Mouse (Mus musculus) heart, adult 9 months (tissue): ENCODE results near the gene Pacsin1.

Source experiments
- DNase-seq, 2 experiments: peaks; one replicate each; pipeline ENCODE4 v3.0.0; 2022; ENCODE audit warnings: low spot score in 2 of 2

The Pacsin1 gene

GRCm38 (mm10) chr17:27655089-27656010 lies at the start of gene Pacsin1:
Gene Pacsin1, plus strand, starts transcription at chr17:27655509.
- DNase-seq = no peak

- no peak for DNase-seq
Measured at GRCm38 (mm10) chr17:27609576-27609975, 45.7 kb upstream of the Pacsin1 start.

GRCm38 (mm10) chr17:27610679-27611518 lies 44.4 kb upstream of the Pacsin1 start:
- no peak for DNase-seq

- DNase-seq = no peak
Measured at GRCm38 (mm10) chr17:27611519-27611884, 43.8 kb upstream of the Pacsin1 start.

GRCm38 (mm10) chr17:27611994-27612393 lies 43.3 kb upstream of the Pacsin1 start:
- no peak for DNase-seq

GRCm38 (mm10) chr17:27613016-27613415 lies 42.3 kb upstream of the Pacsin1 start:
- DNase-seq = no peak

GRCm38 (mm10) chr17:27615388-27615787 lies 39.9 kb upstream of the Pacsin1 start:
- peak in 1 of 2 experiments; percentile 40 for DNase-seq

- peak; percentile 29 to 33 for DNase-seq
Measured at GRCm38 (mm10) chr17:27621161-27621560, 34.1 kb upstream of the Pacsin1 start.

- DNase-seq = no peak
Measured at GRCm38 (mm10) chr17:27621705-27622531, 33.4 kb upstream of the Pacsin1 start.

- DNase-seq = no peak
Measured at GRCm38 (mm10) chr17:27622611-27623359, 32.5 kb upstream of the Pacsin1 start.

GRCm38 (mm10) chr17:27623360-27624326 lies 31.7 kb upstream of the Pacsin1 start, which contains the start of gene Nudt3:
Gene Nudt3, minus strand, starts transcription at chr17:27623495.
- peak; percentile 90 to 91 for DNase-seq

- DNase-seq = no peak
Measured at GRCm38 (mm10) chr17:27625455-27626251, 29.7 kb upstream of the Pacsin1 start.

GRCm38 (mm10) chr17:27626681-27627080 lies 28.6 kb upstream of the Pacsin1 start:
- DNase-seq = no peak

- no peak for DNase-seq
Measured at GRCm38 (mm10) chr17:27627451-27627850, 27.9 kb upstream of the Pacsin1 start.

- no peak for DNase-seq
Measured at GRCm38 (mm10) chr17:27628376-27628775, 26.9 kb upstream of the Pacsin1 start.

- DNase-seq = peak; percentile 31 to 79
Measured at GRCm38 (mm10) chr17:27629249-27630020, 25.9 kb upstream of the Pacsin1 start.

GRCm38 (mm10) chr17:27634871-27635574 lies 20.3 kb upstream of the Pacsin1 start, which contains the start of gene RPS10-NUDT3:
Gene RPS10-NUDT3, minus strand, starts transcription at chr17:27635222.
- DNase-seq = peak; percentile 87 to 88
